Mouse (Mus musculus) forebrain, embryonic 16.5 days (tissue): ENCODE measurements around the gene Cib1. TPM values are rescaled to one million over a fixed set of nuclear protein-coding genes. Genes with fewer than 3 reads are reported as not detected.

Source experiments
- polyA plus RNA-seq: library from polyadenylated mRNA; unstranded; fragments of >200 nt; fragmentation: Nextera tagmentation; extraction: Ambion mirVana; gene quantifications from 2 replicates; pipeline ENCODE4 v1.2.1, GENCODE M21; 2015

Cib1 gene
- polyA plus RNA-seq, 1 experiment from 2014 or later, result 26.5 TPM

Other genes starting within 250 kb of the Cib1 start
- gene Zfp710, start 208.0 kb downstream of the Cib1 start, polyA plus RNA-seq, result 18.7 and 19.6 TPM in 2 replicates
- 286 and 298 TPM in 2 replicates for gene Idh2, start 117.4 kb downstream of the Cib1 start, polyA plus RNA-seq
- 20.6 and 26.6 TPM in 2 replicates for gene Sema4b, start 46.0 kb downstream of the Cib1 start, polyA plus RNA-seq
- gene Gdpgp1, start 52 bp upstream of the Cib1 start, polyA plus RNA-seq, result 3.4 and 3.9 TPM in 2 replicates
- 1.0 and 1.2 TPM in 2 replicates for gene Ttll13, start 13.6 kb upstream of the Cib1 start, polyA plus RNA-seq
- gene Ngrn, start 28.4 kb upstream of the Cib1 start, polyA plus RNA-seq, result 66.9 and 67.9 TPM in 2 replicates
- 17.9 and 27.0 TPM in 2 replicates for gene Vps33b, start 36.8 kb upstream of the Cib1 start, polyA plus RNA-seq
- 72.9 and 90.4 TPM in 2 replicates for gene Prc1, start 61.6 kb upstream of the Cib1 start, polyA plus RNA-seq
- 8.7 and 17.2 TPM in 2 replicates for gene Rccd1, start 91.6 kb upstream of the Cib1 start, polyA plus RNA-seq
- 47.7 and 56.3 TPM in 2 replicates for gene Unc45a, start 108.2 kb upstream of the Cib1 start, polyA plus RNA-seq
- gene Hddc3, start 110.3 kb upstream of the Cib1 start, polyA plus RNA-seq, result 22.5 and 23.8 TPM in 2 replicates
- 19.9 and 24.0 TPM in 2 replicates for gene Man2a2, start 138.6 kb upstream of the Cib1 start, polyA plus RNA-seq
- gene Fes, start 155.1 kb upstream of the Cib1 start, polyA plus RNA-seq, result 2.8 and 4.7 TPM in 2 replicates
- gene Furin, start 172.6 kb upstream of the Cib1 start, polyA plus RNA-seq, result 4.4 TPM in 2 replicates